Mouse (Mus musculus): ENCODE data around the gene Satb1.

DNA sequence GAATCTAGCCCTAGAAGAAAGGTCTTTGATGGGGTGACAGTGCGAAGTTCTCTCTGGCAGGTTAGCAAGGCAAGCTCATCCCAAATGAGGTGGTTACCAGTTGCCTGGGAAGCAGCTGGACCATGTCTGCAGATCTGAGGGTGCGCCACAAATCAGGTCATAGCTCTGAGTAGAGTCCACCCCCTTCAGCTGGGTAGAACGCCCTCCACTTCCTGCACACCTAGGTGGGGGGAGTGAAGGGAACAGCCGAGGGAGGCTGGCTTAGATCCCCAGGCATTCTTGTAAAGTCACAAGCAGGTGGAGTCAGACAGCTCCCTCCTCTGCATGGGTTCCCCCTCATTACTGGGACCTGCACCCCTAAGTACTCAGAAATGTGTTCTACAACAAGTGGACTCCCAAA is 6.6 kb downstream of the Satb1 start:
- no peak for TF ChIP-seq POLR2A (IDR thresholded peaks at IDR 0.05; ENCODE audit: low read depth, low read length)
- no peak for TF ChIP-seq CTCF (IDR thresholded peaks at IDR 0.05; ENCODE audit: extremely low read depth, insufficient read depth, insufficient read length, insufficient replicate concordance)
